Mouse (Mus musculus) myocyte (in vitro differentiated cells): ENCODE measurements around the gene Evx2.

ENCODE experiments used
- POLR2A ChIP-seq: IDR thresholded peaks from one replicate; pipeline ENCODE4 v1.6.1; 2011; ENCODE audit warnings: low read depth, mild to moderate bottlenecking, control low read depth, moderate library complexity; ENCODE audit not compliant: insufficient read length
- POLR2AphosphoS2 ChIP-seq: IDR thresholded peaks from one replicate; pipeline ENCODE4 v1.6.1; 2011; ENCODE audit warnings: low read depth, control low read depth; ENCODE audit not compliant: insufficient read length

GRCm38 (mm10) chr2:74690338-74690716 is 31.0 kb upstream of the Evx2 start:
- no peak for TF ChIP-seq POLR2A
- TF ChIP-seq POLR2AphosphoS2, result no peak
